In the genomic region with DNA sequence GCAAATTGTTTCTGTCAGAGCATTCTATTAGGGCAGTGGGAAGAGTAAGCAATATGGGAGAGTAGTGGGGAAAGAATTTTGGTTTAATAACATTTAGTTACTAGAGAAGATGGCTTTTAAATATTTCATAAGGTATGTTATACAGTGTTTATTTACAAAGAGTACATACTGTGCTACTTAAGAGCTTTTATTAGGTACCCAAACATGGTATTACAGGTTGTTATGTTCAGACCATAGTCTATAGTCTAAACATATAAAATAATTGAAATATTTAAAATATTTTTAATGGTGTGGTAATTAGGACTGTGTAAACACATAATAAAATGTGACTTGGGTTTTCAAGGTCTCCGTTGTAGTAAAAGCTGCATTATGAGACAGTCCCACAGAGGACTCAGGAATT, we compare ENCODE assay signal across 24 mouse cellular contexts. TPM values are rescaled to one million over a fixed set of nuclear protein-coding genes. Genes with fewer than 3 reads are reported as not detected.
A peak's percentile ranks its signal among the peaks of the same experiment; 100 is the strongest.
DNase-seq lines count a peak whose midpoint lies in the region; ATAC-seq and TF ChIP-seq lines count a peak whose summit lies in the region.
"Had no signal": no experiment of that assay in that cellular context is flagged by ENCODE, and none has a peak within 500 bp of the region (broad histone marks: within the 10 kb centered on the region; RNA-seq: fewer than 3 reads in every experiment).

No protein-coding gene starts in this region.

- H3K9me3 ChIP-seq in limb, embryonic 12.5 days = no peaks in the 10 kb centered on the region
- no peaks in the 10 kb centered on the region for H3K9me3 ChIP-seq in limb, embryonic 10.5 days (replicated peaks)
- no peaks in the 10 kb centered on the region for H3K9me3 ChIP-seq in limb, embryonic 13.5 days
- no peaks in the 10 kb centered on the region for H3K9me3 ChIP-seq in limb, embryonic 14.5 days (ENCODE audit: control insufficient read depth, low read length)
- H3K9me3 ChIP-seq in limb, embryonic 15.5 days = no peaks in the 10 kb centered on the region
- H3K9me3 ChIP-seq: G1E had no signal

- H3K4me3 ChIP-seq in limb, embryonic 12.5 days (replicated peaks) = no peak overlapping the region
- no peak overlapping the region for H3K4me3 ChIP-seq in limb, embryonic 10.5 days
- H3K4me3 ChIP-seq in limb, embryonic 13.5 days = no peak overlapping the region
- H3K4me3 ChIP-seq in limb, embryonic 14.5 days (replicated peaks; ENCODE audit: low read length) = no peak overlapping the region
- H3K4me3 ChIP-seq in limb, embryonic 15.5 days = no peak overlapping the region

- intact Hi-C loops in left cerebral cortex, postnatal 4 days (cut with DNase I) = no loop called here

- H3K27ac ChIP-seq in limb, embryonic 12.5 days = no peak overlapping the region
- H3K27ac ChIP-seq in limb, embryonic 10.5 days = no peak overlapping the region
- H3K27ac ChIP-seq in limb, embryonic 13.5 days = peak overlapping the region; percentile 33; the same call in 1 of the 2 replicates
- H3K27ac ChIP-seq in limb, embryonic 14.5 days (replicated peaks; ENCODE audit: low read depth, low read length) = no peak overlapping the region
- H3K27ac ChIP-seq in limb, embryonic 15.5 days = no peak overlapping the region

- H3K9ac ChIP-seq in limb, embryonic 12.5 days (replicated peaks) = no peak overlapping the region
- H3K9ac ChIP-seq in limb, embryonic 13.5 days = no peak overlapping the region
- H3K9ac ChIP-seq in limb, embryonic 14.5 days (ENCODE audit: low read depth, low read length, severe bottlenecking) = no peak overlapping the region
- H3K9ac ChIP-seq in limb, embryonic 15.5 days = no peak overlapping the region

- no peak for TF ChIP-seq POLR2A in limb, embryonic 14.5 days (IDR thresholded peaks at IDR 0.05; ENCODE audit: borderline replicate concordance, extremely low read depth, insufficient read depth, insufficient read length)

- no peak for DNase-seq in limb, embryonic 10.5 days (ENCODE audit: low spot score)
- DNase-seq in limb, embryonic 14.5 days (ENCODE audit: low spot score) = no peak
- DNase-seq in left cerebral cortex, postnatal 4 days = no peak
- no peak for DNase-seq in yolk sac, embryonic 10.5 days (ENCODE audit: low spot score)
- no peak for DNase-seq in liver
- DNase-seq: B cell, adult 2 months; cerebellum, adult 11 months; cerebellum, adult 11-12 months had no signal

- 50% methylated on average over 1 of the region's 1 CpGs for WGBS in limb, embryonic 12.5 days
- 94% methylated on average over 1 of the region's 1 CpGs for WGBS in limb, embryonic 10.5 days
- 45% methylated on average over 1 of the region's 1 CpGs for WGBS in limb, embryonic 13.5 days
- 36% methylated on average over 1 of the region's 1 CpGs for WGBS in limb, embryonic 14.5 days
- WGBS in limb, embryonic 15.5 days = 42% methylated on average over 1 of the region's 1 CpGs

- H3K36me3 ChIP-seq in limb, embryonic 12.5 days = no peaks in the 10 kb centered on the region
- H3K36me3 ChIP-seq in limb, embryonic 10.5 days = no peaks in the 10 kb centered on the region
- no peaks in the 10 kb centered on the region for H3K36me3 ChIP-seq in limb, embryonic 13.5 days
- H3K36me3 ChIP-seq in limb, embryonic 14.5 days (ENCODE audit: control insufficient read depth, insufficient read depth, low read length) = no peaks in the 10 kb centered on the region
- H3K36me3 ChIP-seq in limb, embryonic 15.5 days = no peaks in the 10 kb centered on the region
- H3K36me3 ChIP-seq: G1E had no signal

- 0 out of 2 replicates have a peak, but pooled peaks cover 4% of the 10 kb centered on the region for H3K27me3 ChIP-seq in limb, embryonic 12.5 days
- no peaks in the 10 kb centered on the region for H3K27me3 ChIP-seq in limb, embryonic 10.5 days (ENCODE audit: low read depth, poor library complexity, severe bottlenecking)
- 0 out of 2 replicates have a peak, but pooled peaks cover 4% of the 10 kb centered on the region for H3K27me3 ChIP-seq in limb, embryonic 13.5 days
- H3K27me3 ChIP-seq in limb, embryonic 14.5 days (ENCODE audit: control insufficient read depth, insufficient read depth, low read length) = no peaks in the 10 kb centered on the region
- H3K27me3 ChIP-seq in limb, embryonic 15.5 days = no peaks in the 10 kb centered on the region
- H3K27me3 ChIP-seq: CH12.LX had no signal

- ATAC-seq in limb, embryonic 12.5 days (ENCODE audit: insufficient number of reproducible peaks, insufficient read depth, low FRiP score, low TSS enrichment, low read depth) = peak; percentile 73
- ATAC-seq in limb, embryonic 13.5 days (ENCODE audit: low FRiP score, low read depth) = peak; percentile 80; the same call in 1 of the 2 replicates
- peak; percentile 30; the same call in 1 of the 2 replicates for ATAC-seq in limb, embryonic 14.5 days (ENCODE audit: low FRiP score, low read depth)
- ATAC-seq in limb, embryonic 15.5 days (ENCODE audit: insufficient number of reproducible peaks, low FRiP score, low TSS enrichment, low read depth) = 0 out of 2 replicates have a peak, but pooled peaks have one; percentile 52
- ATAC-seq: activated CD4-positive, CD25-positive, alpha-beta regulatory T cell, adult 4 months; CD4-positive, CD25-positive, alpha-beta regulatory T cell, adult 4 months; Patski had no signal

- H3K4me2 ChIP-seq in limb, embryonic 12.5 days = no peak overlapping the region
- H3K4me2 ChIP-seq in limb, embryonic 13.5 days (replicated peaks) = no peak overlapping the region
- H3K4me2 ChIP-seq in limb, embryonic 14.5 days (replicated peaks; ENCODE audit: low read depth, low read length, severe bottlenecking) = no peak overlapping the region
- no peak overlapping the region for H3K4me2 ChIP-seq in limb, embryonic 15.5 days

- no peaks in the 10 kb centered on the region for H3K4me1 ChIP-seq in limb, embryonic 12.5 days (replicated peaks)
- no peaks in the 10 kb centered on the region for H3K4me1 ChIP-seq in limb, embryonic 10.5 days
- H3K4me1 ChIP-seq in limb, embryonic 13.5 days = peaks cover 5% of the 10 kb centered on the region; the same call in 1 of the 2 replicates
- H3K4me1 ChIP-seq in limb, embryonic 14.5 days (ENCODE audit: control insufficient read depth, insufficient read depth, low read length) = peaks cover 4% of the 10 kb centered on the region; the same call in 1 of the 2 replicates
- H3K4me1 ChIP-seq in limb, embryonic 15.5 days = no peaks in the 10 kb centered on the region

RNA-seq across cellular contexts. Expression of a gene that starts 32.4 kb away (rescaled TPM):
- 33.9 and 42.5 TPM in 2 replicates for polyA plus RNA-seq in limb, embryonic 12.5 days (2016; fragmentation: Nextera tagmentation; extraction: Ambion mirVana)
- 9.3 and 10.8 TPM in 2 replicates for polyA plus RNA-seq in limb, embryonic 10.5 days (2016; fragmentation: Nextera tagmentation; extraction: Ambion mirVana)
- polyA plus RNA-seq in limb, embryonic 13.5 days (2015; fragmentation: Nextera tagmentation; extraction: Ambion mirVana) = 30.7 and 41.3 TPM in 2 replicates
- polyA plus RNA-seq in limb, embryonic 14.5 days (2012; rRNA removed) = 18.8 and 20.8 TPM in 2 replicates
- polyA plus RNA-seq in limb, embryonic 14.5 days (2014; fragmentation: Nextera tagmentation; extraction: Ambion mirVana) = 35.1 and 35.7 TPM in 2 replicates
- polyA plus RNA-seq in limb, embryonic 15.5 days (2015; fragmentation: Nextera tagmentation; extraction: Ambion mirVana) = 47.5 and 53.8 TPM in 2 replicates
- 10 to 100 TPM; 15.2 to 18.4 TPM for total RNA-seq in left cerebral cortex, postnatal 4 days (2021)
- total RNA-seq: adrenal gland, postnatal 25 days; CH12.LX; ES-E14; G1E; MEL had no signal
- polyA plus RNA-seq: activated CD4-positive, CD25-positive, alpha-beta regulatory T cell, adult 4 months; C2C12; CD4-positive, CD25-positive, alpha-beta regulatory T cell, adult 4 months; G1E had no signal

RNA-seq across cellular contexts. Expression of a gene that starts 41.5 kb away (rescaled TPM):
- polyA plus RNA-seq in limb, embryonic 12.5 days (2016; fragmentation: Nextera tagmentation; extraction: Ambion mirVana) = 7.3 and 8.1 TPM in 2 replicates
- 6.7 and 6.8 TPM in 2 replicates for polyA plus RNA-seq in limb, embryonic 10.5 days (2016; fragmentation: Nextera tagmentation; extraction: Ambion mirVana)
- polyA plus RNA-seq in limb, embryonic 13.5 days (2015; fragmentation: Nextera tagmentation; extraction: Ambion mirVana) = 7.3 and 7.8 TPM in 2 replicates
- 2.2 and 2.9 TPM in 2 replicates for polyA plus RNA-seq in limb, embryonic 14.5 days (2012; rRNA removed)
- 5.9 and 7.0 TPM in 2 replicates for polyA plus RNA-seq in limb, embryonic 14.5 days (2014; fragmentation: Nextera tagmentation; extraction: Ambion mirVana)
- polyA plus RNA-seq in limb, embryonic 15.5 days (2015; fragmentation: Nextera tagmentation; extraction: Ambion mirVana) = 4.7 and 6.0 TPM in 2 replicates
- total RNA-seq in left cerebral cortex, postnatal 4 days (2021) = 1 to 10 TPM; 4.3 to 4.8 TPM

RNA-seq across cellular contexts. Expression of a gene that starts 51.2 kb away (rescaled TPM):
- 2.2 and 2.5 TPM in 2 replicates for polyA plus RNA-seq in limb, embryonic 12.5 days (2016; fragmentation: Nextera tagmentation; extraction: Ambion mirVana)
- 0.41 and 0.60 TPM in 2 replicates for polyA plus RNA-seq in limb, embryonic 10.5 days (2016; fragmentation: Nextera tagmentation; extraction: Ambion mirVana)
- polyA plus RNA-seq in limb, embryonic 13.5 days (2015; fragmentation: Nextera tagmentation; extraction: Ambion mirVana) = 1.5 and 2.7 TPM in 2 replicates
- 6.8 and 7.4 TPM in 2 replicates for polyA plus RNA-seq in limb, embryonic 14.5 days (2012; rRNA removed)
- 1.00 and 1.8 TPM in 2 replicates for polyA plus RNA-seq in limb, embryonic 14.5 days (2014; fragmentation: Nextera tagmentation; extraction: Ambion mirVana)
- 1.5 and 1.7 TPM in 2 replicates for polyA plus RNA-seq in limb, embryonic 15.5 days (2015; fragmentation: Nextera tagmentation; extraction: Ambion mirVana)
- 10 to 100 TPM; 15.3 to 17.2 TPM for total RNA-seq in left cerebral cortex, postnatal 4 days (2021)
- total RNA-seq: adrenal gland, adult 18-20 months; adrenal gland, adult 2 months; adrenal gland, postnatal 14 days; adrenal gland, postnatal 36 days; CH12.LX; ES-E14; MEL had no signal
- polyA plus RNA-seq: activated CD4-positive, CD25-positive, alpha-beta regulatory T cell, adult 4 months; adrenal gland, adult 2 months; C2C12; CD4-positive, CD25-positive, alpha-beta regulatory T cell, adult 4 months; G1E had no signal

Comparison
In these comparisons a context has a peak if more than half of its experiments do, and no peak if none do; other contexts are left out.
1. ATAC-seq: peak in every context shown above with its lines; median percentile 80 in limb, embryonic 13.5 days; 73 in limb, embryonic 12.5 days; 52 in limb, embryonic 15.5 days; 30 in limb, embryonic 14.5 days.